Mouse (Mus musculus) kidney, embryonic 16.5 days (tissue): ENCODE measurements at regions not wholly inside any gene's neighbourhood (a gene's known extent, or its start where the extent isn't known, plus 50 kb on each side); places are given as distances from the start of the nearest gene placed in this dataset.

Source experiments
- ATAC-seq: fragments of 200-750 bp; cut with Nextera tagmentation; 2 replicates; pipeline ENCODE4 v1.8.0; 2017; ENCODE audit warnings: moderate TSS enrichment; ENCODE audit not compliant: low FRiP score, low TSS enrichment
- H3K27ac ChIP-seq: fragments of 300-500 bp; sonication (generic); 2 replicates; pipeline ENCODE4 v1.5.1; 2014; ENCODE audit warnings: low read length
- H3K27me3 ChIP-seq: fragments of 300-500 bp; sonication (generic); 2 replicates; pipeline ENCODE4 v1.6.1; 2014; ENCODE audit warnings: low read length, control low read depth, mixed read lengths; ENCODE audit not compliant: insufficient read depth
- H3K36me3 ChIP-seq: fragments of 300-500 bp; sonication (generic); 2 replicates; pipeline ENCODE4 v1.6.1; 2014; ENCODE audit warnings: low read length, control low read depth, mixed read lengths; ENCODE audit not compliant: insufficient read depth
- H3K4me1 ChIP-seq: fragments of 300-500 bp; sonication (generic); 2 replicates; pipeline ENCODE4 v1.6.1; 2014; ENCODE audit warnings: low read length, control low read depth, mixed read lengths; ENCODE audit not compliant: insufficient read depth
- H3K4me2 ChIP-seq: fragments of 300-500 bp; sonication (generic); replicated peaks from 2 replicates; pipeline ENCODE4 v1.6.1; 2014; ENCODE audit warnings: low read depth, low read length
- H3K4me3 ChIP-seq: fragments of 300-500 bp; sonication (generic); 2 replicates; pipeline ENCODE4 v1.5.1; 2014; ENCODE audit warnings: mild to moderate bottlenecking, low read length
- H3K9ac ChIP-seq: fragments of 300-500 bp; sonication (generic); replicated peaks from 2 replicates; pipeline ENCODE4 v1.6.1; 2014; ENCODE audit warnings: low read length
- H3K9me3 ChIP-seq: fragments of 300-500 bp; sonication (generic); 2 replicates; pipeline ENCODE4 v1.6.1; 2016; ENCODE audit warnings: low read length, control low read depth
- WGBS: fragments of 180-500 bp; shearing (Covaris S2); extraction: QIAGEN DNeasy Blood & Tissue Kit; methylation state at CpG from one replicate; pipeline ENCODE4 v1.1.7; 2014; 5-methylcytosine and 5-hydroxymethylcytosine counted together

DNA sequence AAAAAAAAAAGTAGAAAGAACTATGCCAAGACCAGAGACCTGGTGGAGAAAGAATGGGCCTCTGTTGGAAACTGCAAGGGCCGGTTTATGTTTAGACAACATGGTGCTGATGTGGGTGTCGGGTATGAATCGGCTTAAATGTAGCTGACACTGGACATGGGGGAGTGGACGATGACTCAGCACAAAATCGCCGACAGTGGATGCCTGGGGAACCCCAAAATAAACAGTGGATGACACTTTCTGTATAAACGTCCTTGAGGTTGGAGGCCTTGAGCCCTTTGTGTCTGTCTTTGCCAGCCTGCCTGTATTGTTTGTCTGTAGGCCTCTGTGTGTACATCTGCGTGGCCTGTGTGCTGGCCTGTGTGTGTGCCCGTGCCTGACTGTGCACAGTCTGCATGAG lies 52.1 kb upstream of the Enah start:
- no peaks in the 10 kb centered on the region for H3K4me1 ChIP-seq
- no peak for ATAC-seq
- WGBS: 67% methylated on average over 9 of the region's 9 CpGs

DNA sequence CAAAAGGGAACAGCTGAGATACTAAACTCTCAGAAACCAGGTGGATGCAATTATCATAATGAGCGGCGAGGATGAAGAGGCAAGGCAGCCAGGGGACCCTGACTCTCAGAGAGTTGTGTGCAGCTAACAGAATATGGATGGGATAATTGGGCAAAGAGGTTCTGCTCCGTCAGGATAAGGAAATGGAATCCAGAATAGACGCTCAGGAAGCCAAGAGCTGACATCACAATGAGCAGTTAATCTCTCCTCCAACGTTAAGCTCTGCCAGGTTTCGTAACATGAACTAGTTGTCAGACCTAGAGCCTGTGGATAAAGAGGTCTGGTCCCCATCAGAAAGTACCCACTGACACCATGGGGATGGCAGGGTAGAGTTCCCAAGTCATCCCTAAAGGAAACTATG lies 51.4 kb upstream of the Srp9 start:
- 65% methylated on average over 6 of the region's 6 CpGs for WGBS
- H3K36me3 ChIP-seq: no peaks in the 10 kb centered on the region

More for the DNA sequence above, 52.1 kb upstream of the Enah start:
- no peaks in the 10 kb centered on the region for H3K27me3 ChIP-seq
- no peaks in the 10 kb centered on the region for H3K36me3 ChIP-seq
- no peak overlapping the region for H3K27ac ChIP-seq
- H3K9ac ChIP-seq: no peak overlapping the region
- no peak overlapping the region for H3K4me2 ChIP-seq
- no peak overlapping the region for H3K4me3 ChIP-seq
- no peaks in the 10 kb centered on the region for H3K9me3 ChIP-seq

DNA sequence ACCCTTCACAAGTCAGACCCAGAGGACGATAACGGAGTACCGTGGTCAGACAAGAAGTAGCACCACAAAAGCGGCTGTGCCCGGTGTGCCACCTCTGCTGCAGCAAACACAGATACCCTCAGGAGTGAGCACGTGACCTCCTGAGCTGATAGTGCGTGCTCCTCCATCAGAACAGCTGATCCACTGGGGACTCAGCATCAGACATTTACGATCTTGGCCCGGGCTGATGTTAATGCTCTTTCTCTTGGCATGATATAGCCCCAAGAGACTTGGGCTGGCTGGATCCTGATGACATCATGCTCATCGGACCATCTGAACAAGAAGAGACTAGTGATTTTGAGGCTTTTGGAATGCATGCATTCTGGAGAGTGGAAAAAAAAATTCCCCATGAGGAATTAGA lies 50.3 kb upstream of the Srp9 start:
- no peaks in the 10 kb centered on the region for H3K27me3 ChIP-seq
- H3K4me3 ChIP-seq: no peak overlapping the region
- H3K27ac ChIP-seq: no peak overlapping the region
- no peaks in the 10 kb centered on the region for H3K4me1 ChIP-seq
- no peaks in the 10 kb centered on the region for H3K36me3 ChIP-seq
- H3K9me3 ChIP-seq: peaks cover 7% of the 10 kb centered on the region
- no peak overlapping the region for H3K9ac ChIP-seq
- 0 out of 2 replicates have a peak, but pooled peaks have one; percentile 19 for ATAC-seq
- H3K4me2 ChIP-seq: no peak overlapping the region
- 76% methylated on average over 10 of the region's 10 CpGs for WGBS

More for the DNA sequence above, 51.4 kb upstream of the Srp9 start:
- H3K27ac ChIP-seq: no peak overlapping the region
- peaks cover 2% of the 10 kb centered on the region for H3K9me3 ChIP-seq
- H3K4me1 ChIP-seq: no peaks in the 10 kb centered on the region
- no peaks in the 10 kb centered on the region for H3K27me3 ChIP-seq
- no peak for ATAC-seq
- H3K4me3 ChIP-seq: no peak overlapping the region
- no peak overlapping the region for H3K9ac ChIP-seq
- no peak overlapping the region for H3K4me2 ChIP-seq
